Mouse (Mus musculus): ENCODE results near the gene Dgke. TPM values are rescaled to one million over a fixed set of nuclear protein-coding genes. Genes with fewer than 3 reads are reported as not detected.

Gene Dgke
- polyA plus RNA-seq, 1 experiment from 2014 or later: 5.5 TPM

DNA sequence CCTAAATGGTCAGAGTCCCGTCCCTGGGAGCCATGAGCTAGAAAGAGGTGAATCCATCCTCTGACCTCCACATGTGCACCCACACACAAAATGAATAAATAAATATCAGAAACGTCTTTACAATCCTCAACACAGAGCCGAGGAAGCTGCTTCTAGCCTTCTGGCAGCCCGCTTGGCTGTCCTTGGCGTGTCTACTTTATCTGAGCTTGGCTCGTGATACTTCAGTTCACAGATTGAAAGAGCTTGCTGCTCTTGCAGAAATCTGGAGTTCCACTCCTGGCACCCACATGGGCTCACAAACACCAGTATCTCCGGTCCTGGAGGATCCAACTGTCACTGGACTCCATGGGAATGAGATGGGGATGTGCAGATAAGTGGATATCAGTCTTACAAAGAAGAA lies 45.0 kb downstream of the Dgke start:
- H3K27me3 ChIP-seq (replicated peaks): no peaks in the 10 kb centered on the region
- H3K4me3 ChIP-seq: no peak overlapping the region
- H3K27ac ChIP-seq (replicated peaks): no peak overlapping the region; the same call in 1 of the 2 replicates
- no peak overlapping the region for H3K9ac ChIP-seq
- H3K4me1 ChIP-seq: peaks cover 54% of the 10 kb centered on the region
- no peaks in the 10 kb centered on the region for H3K9me3 ChIP-seq
- H3K36me3 ChIP-seq: peaks cover 30% of the 10 kb centered on the region
- H3K4me2 ChIP-seq: no peak overlapping the region
- WGBS: 52% methylated on average over 7 of the region's 7 CpGs
- ATAC-seq (ENCODE audit: extremely low read depth, insufficient number of reproducible peaks, low FRiP score, low TSS enrichment): no peak

DNA sequence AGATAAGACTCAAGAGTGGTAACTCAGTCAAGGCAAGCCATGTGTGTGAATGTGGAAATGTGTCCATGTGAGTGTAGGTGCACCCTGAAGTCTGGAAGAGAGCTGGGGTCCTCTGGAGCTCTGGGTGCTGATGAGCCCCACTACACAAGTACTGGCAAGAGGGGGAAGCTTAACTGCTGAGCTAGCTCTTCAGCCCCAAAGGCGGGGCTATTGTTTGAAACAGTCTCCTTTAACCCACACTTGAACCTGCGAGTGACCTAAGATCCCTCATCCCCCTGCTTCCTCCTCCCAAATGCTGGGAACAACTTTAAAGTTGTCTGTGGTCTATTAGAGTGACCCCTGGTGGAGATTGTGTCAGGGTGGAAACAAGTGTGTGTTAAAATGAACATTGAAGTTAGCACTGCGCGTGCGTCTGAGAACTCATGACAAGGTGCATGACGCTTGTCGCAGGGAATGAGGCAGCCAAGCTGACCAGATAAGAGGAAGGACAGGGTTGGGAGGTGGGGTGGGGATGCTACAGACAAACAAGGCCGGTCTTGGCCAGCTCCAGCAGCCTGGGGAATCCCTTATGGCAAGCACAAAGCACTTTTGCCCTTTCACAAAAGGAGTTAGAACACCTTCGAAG lies 45.9 kb downstream of the Dgke start:
- Histone ChIP-seq H3K27ac (replicated peaks) (no peak overlapping the region), H3K4me3 (no peak overlapping the region), H3K27me3 (replicated peaks) (no peaks in the 10 kb centered on the region), H3K9me3 (no peaks in the 10 kb centered on the region), H3K36me3 (peaks cover 39% of the 10 kb centered on the region), H3K4me1 (peaks cover 54% of the 10 kb centered on the region), H3K9ac (no peak overlapping the region), H3K4me2 (no peak overlapping the region)
- ATAC-seq (ENCODE audit: extremely low read depth, insufficient number of reproducible peaks, low FRiP score, low TSS enrichment): no peak
- 56% methylated on average over 9 of the region's 9 CpGs for WGBS

DNA sequence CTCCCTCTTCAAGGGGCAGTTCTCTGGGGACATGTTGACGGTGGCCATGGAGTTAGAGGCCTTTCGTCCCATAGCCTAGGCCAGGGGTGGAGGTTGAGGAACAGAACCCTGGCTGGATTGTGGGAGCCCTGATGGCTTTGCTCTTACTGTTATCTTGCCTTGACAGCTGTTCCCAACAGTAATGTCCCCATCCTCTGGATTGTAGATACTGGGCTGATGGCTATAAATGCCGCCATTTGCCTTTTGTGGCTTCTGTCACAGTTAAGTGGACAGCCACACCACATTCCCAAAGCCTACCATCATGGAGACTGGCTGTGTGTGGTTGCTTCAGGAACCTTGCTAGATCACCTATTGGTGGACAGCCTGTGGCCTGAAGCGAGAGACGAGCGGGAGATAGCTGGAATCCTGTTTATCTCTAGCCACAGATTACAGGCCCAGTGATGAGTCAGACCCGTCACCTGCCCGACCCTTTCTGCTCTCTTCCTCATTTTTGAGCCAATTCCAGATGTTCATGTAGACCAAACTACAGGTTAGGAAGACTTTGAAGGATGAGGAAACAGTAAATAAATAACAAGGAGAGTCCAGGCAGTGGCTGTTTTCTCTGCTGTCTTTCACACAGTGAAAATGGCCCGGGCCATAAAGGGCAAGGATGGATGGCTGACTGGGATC lies 49.0 kb downstream of the Dgke start:
- H3K4me3 ChIP-seq: no peak overlapping the region
- no peak overlapping the region for H3K27ac ChIP-seq (replicated peaks)
- H3K4me2 ChIP-seq: no peak overlapping the region
- ATAC-seq (ENCODE audit: extremely low read depth, insufficient number of reproducible peaks, low FRiP score, low TSS enrichment): no peak
- H3K4me1 ChIP-seq: peaks cover 30% of the 10 kb centered on the region
- no peaks in the 10 kb centered on the region for H3K27me3 ChIP-seq (replicated peaks)
- H3K9ac ChIP-seq: no peak overlapping the region
- no peaks in the 10 kb centered on the region for H3K9me3 ChIP-seq
- WGBS: 69% methylated on average over 9 of the region's 9 CpGs
- H3K36me3 ChIP-seq: peaks cover 71% of the 10 kb centered on the region

DNA sequence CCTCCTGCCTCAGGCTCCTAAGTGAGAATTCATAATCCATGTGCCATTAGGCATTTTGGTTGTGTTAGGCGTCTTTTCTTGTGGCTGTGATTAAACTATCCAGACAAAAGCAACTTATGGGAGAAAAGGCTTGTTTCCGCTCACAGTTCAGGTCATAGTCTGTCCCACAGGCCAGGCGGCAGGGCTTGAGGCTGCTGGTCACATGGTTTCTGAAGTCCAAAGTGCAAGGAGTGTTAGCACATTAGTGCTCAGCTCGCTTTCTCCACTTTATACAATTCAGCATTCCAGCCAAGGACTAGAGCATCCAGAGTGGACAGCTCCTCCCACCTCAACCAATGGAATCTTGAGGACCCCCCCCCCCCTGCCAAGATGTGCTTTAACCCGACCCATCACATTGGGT lies 54.4 kb downstream of the Dgke start:
- WGBS: 88% methylated on average over 5 of the region's 5 CpGs
- H3K4me2 ChIP-seq: no peak overlapping the region
- no peak overlapping the region for H3K27ac ChIP-seq (replicated peaks)
- H3K4me3 ChIP-seq: no peak overlapping the region
- H3K27me3 ChIP-seq (replicated peaks): no peaks in the 10 kb centered on the region
- no peak overlapping the region for H3K9ac ChIP-seq
- ATAC-seq (ENCODE audit: extremely low read depth, insufficient number of reproducible peaks, low FRiP score, low TSS enrichment): no peak
- H3K9me3 ChIP-seq: no peaks in the 10 kb centered on the region
- peaks cover 95% of the 10 kb centered on the region for H3K36me3 ChIP-seq
- H3K4me1 ChIP-seq: no peaks in the 10 kb centered on the region

DNA sequence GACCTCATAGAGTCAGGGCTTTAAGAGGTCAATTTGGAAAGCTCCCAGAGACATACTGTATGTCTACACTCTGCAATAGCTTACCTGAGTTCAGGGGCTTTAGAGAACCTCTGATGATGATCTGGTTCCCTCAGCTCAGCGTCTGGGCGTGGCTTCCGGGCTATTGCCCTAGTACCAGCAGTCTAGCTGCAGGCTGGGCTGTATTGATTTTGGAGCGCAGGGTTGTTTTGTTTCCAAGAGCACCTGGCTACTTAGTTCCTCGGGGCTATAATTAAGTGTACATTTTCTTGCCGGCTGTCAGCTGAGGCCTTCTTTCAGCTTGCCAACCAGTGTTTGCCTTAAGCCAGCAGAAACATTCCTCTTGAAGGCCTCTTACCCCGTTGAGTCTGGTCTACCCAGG lies 57.2 kb downstream of the Dgke start:
- no peak for ATAC-seq (ENCODE audit: extremely low read depth, insufficient number of reproducible peaks, low FRiP score, low TSS enrichment)
- Histone ChIP-seq H3K9me3 (no peaks in the 10 kb centered on the region), H3K27ac (replicated peaks) (no peak overlapping the region), H3K27me3 (replicated peaks) (no peaks in the 10 kb centered on the region), H3K36me3 (peaks cover 91% of the 10 kb centered on the region), H3K4me2 (no peak overlapping the region), H3K4me3 (no peak overlapping the region), H3K4me1 (no peaks in the 10 kb centered on the region), H3K9ac (no peak overlapping the region)
- WGBS: 85% methylated on average over 7 of the region's 7 CpGs

DNA sequence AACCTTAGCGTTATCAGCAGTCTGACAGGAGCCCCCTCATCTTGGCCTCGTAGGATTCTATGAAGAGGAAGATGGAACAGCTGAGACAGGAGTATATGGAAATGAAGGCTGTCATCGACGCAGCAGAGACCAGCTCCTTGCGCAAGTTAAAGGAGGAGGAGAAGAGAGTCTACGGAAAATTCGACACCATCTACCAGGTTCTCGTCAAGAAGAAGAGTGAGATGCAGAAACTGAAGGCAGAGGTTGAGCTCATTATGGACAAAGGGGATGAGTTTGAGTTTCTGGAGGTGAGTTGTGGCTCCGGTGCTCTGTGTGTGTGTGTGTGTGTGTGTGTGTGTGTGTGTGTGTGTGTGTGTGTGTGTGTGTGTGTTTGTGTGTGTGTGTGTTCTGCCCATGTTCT lies 57.6 kb downstream of the Dgke start:
- Histone ChIP-seq H3K9me3 (no peaks in the 10 kb centered on the region), H3K4me2 (no peak overlapping the region), H3K4me1 (peaks cover under 1% of the 10 kb centered on the region), H3K27me3 (replicated peaks) (no peaks in the 10 kb centered on the region), H3K27ac (replicated peaks) (no peak overlapping the region), H3K36me3 (peaks cover 87% of the 10 kb centered on the region), H3K4me3 (no peak overlapping the region), H3K9ac (no peak overlapping the region)
- no peak for ATAC-seq (ENCODE audit: extremely low read depth, insufficient number of reproducible peaks, low FRiP score, low TSS enrichment)
- 79% methylated on average over 9 of the region's 9 CpGs for WGBS

DNA sequence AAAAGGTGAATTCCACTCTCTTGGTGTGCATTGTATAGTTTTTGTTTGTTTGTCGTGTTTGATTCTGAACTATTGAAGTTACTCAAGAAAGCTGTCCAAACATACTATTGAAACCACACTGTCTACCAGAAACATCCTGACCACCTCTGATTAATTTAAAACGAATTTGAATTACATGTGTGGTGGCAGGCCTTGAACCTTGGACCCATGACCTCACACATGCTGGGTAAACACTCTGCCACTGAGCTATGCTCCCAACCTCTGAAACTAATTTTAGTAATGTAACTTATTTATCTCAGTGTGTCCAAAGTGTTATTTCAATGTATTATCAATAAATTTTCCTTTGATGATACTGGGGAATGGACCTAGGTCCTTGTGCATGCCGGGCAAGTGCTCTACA lies 59.1 kb downstream of the Dgke start:
- peaks cover 72% of the 10 kb centered on the region for H3K36me3 ChIP-seq
- WGBS: 92% methylated on average over 3 of the region's 3 CpGs
- no peak for ATAC-seq (ENCODE audit: extremely low read depth, insufficient number of reproducible peaks, low FRiP score, low TSS enrichment)

DNA sequence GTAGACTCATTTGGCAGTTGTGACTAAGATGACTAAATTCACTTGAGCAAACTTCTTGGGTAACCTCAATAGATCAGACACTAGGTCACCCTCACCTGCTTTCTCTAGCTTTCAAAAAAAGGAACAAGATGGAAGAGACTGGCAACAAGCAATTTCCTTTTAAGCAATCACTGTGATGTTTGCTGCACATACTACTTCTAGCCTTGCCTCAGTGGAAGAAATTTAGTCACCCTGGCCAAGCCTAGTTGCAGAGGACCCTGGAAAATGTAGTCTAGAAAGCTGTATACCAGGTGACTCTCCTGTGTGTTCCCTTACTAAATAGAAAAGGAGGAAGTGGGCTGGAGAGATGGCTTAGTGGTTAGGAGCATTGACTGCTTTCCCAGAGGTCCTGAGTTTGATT lies 60.2 kb downstream of the Dgke start:
- H3K27me3 ChIP-seq (replicated peaks): no peaks in the 10 kb centered on the region
- H3K9me3 ChIP-seq: no peaks in the 10 kb centered on the region
- peaks cover 25% of the 10 kb centered on the region for H3K4me1 ChIP-seq
- peaks cover 60% of the 10 kb centered on the region for H3K36me3 ChIP-seq
- H3K27ac ChIP-seq (replicated peaks): no peak overlapping the region
- H3K4me2 ChIP-seq: no peak overlapping the region
- no peak overlapping the region for H3K4me3 ChIP-seq
- no peak overlapping the region for H3K9ac ChIP-seq
- ATAC-seq (ENCODE audit: extremely low read depth, insufficient number of reproducible peaks, low FRiP score, low TSS enrichment): no peak

More for the DNA sequence above, 59.1 kb downstream of the Dgke start:
- Histone ChIP-seq H3K9ac (no peak overlapping the region), H3K27ac (replicated peaks) (no peak overlapping the region), H3K4me3 (no peak overlapping the region), H3K9me3 (no peaks in the 10 kb centered on the region), H3K4me2 (no peak overlapping the region), H3K27me3 (replicated peaks) (no peaks in the 10 kb centered on the region), H3K4me1 (peaks cover 16% of the 10 kb centered on the region)

DNA sequence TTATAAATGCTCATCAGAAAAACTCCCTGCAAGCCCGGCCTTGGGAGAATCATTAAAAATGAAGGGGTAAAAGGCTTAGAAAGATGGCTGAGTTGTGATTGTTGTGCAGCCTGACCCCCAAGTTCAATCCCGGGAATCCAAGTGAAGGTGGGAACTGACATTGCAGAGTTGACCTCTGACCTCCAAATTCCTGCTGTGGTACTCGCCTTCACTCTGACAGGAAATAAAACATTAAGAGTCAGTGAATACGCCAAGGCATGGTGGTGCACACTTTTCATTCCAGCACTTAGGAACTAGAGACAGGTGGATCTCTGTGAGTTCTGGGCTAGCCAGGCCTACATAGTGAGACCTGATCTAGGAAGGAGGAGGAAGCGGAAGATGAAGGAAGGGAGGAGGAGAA lies 61.2 kb downstream of the Dgke start:
- WGBS: 72% methylated on average over 5 of the region's 5 CpGs
- H3K27ac ChIP-seq (replicated peaks): no peak overlapping the region
- no peak overlapping the region for H3K4me3 ChIP-seq
- H3K9me3 ChIP-seq: no peaks in the 10 kb centered on the region
- no peak for ATAC-seq (ENCODE audit: extremely low read depth, insufficient number of reproducible peaks, low FRiP score, low TSS enrichment)
- peaks cover 33% of the 10 kb centered on the region for H3K4me1 ChIP-seq
- peaks cover 51% of the 10 kb centered on the region for H3K36me3 ChIP-seq
- H3K9ac ChIP-seq: no peak overlapping the region
- H3K27me3 ChIP-seq (replicated peaks): no peaks in the 10 kb centered on the region
- no peak overlapping the region for H3K4me2 ChIP-seq

DNA sequence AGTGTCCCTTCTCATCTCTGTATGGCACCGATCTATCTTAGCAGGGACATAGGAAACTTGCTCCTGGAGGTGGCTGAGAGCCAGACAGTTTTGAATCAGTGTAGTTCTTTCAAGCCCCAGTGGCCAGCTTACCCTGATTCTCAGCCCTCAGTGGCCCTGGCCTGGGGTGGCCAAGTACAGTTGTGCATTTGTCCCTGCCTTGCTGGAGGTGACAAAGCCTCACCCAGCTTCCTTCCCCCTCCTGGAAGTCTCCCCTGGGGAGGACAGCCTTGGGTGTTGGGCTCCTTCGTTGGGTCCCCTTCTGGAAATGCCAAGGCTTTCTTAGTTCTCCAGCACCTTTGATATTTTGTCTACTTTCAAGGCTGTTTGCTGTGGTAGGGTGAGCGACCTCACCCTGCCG lies 62.9 kb downstream of the Dgke start:
- H3K9me3 ChIP-seq: no peaks in the 10 kb centered on the region
- 74% methylated on average over 4 of the region's 4 CpGs for WGBS
- peaks cover 46% of the 10 kb centered on the region for H3K4me1 ChIP-seq
- H3K27ac ChIP-seq (replicated peaks): no peak overlapping the region
- peak overlapping the region; percentile 55 for H3K4me2 ChIP-seq
- H3K27me3 ChIP-seq (replicated peaks): no peaks in the 10 kb centered on the region
- no peak overlapping the region for H3K4me3 ChIP-seq
- ATAC-seq (ENCODE audit: extremely low read depth, insufficient number of reproducible peaks, low FRiP score, low TSS enrichment): no peak
- H3K9ac ChIP-seq: 0 out of 2 replicates have a peak overlapping the region, but pooled peaks have one; percentile 20
- peaks cover 33% of the 10 kb centered on the region for H3K36me3 ChIP-seq

DNA sequence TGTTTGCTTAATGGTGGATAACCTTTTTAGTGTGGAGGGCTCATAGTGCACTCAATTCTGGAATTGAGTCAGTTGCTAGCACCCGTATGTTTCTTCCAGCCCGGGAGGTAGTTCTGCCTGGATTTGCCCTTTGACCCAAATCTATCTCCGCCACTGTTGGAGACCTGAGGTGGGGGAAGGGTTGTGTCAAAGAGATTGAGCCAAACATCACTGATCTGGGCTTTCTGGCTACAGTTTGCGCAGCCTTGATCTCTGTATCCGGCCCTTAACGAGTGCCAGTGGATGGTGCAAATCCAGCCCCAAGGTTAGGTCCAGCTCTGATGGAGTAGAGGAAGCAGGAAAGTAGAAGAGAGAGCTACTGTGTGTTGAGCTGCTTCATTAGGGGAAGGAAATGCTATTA lies 63.6 kb downstream of the Dgke start:
- WGBS: 50% methylated on average over 6 of the region's 6 CpGs
- H3K4me3 ChIP-seq: peak overlapping the region; percentile 14
- H3K36me3 ChIP-seq: peaks cover 27% of the 10 kb centered on the region
- peak overlapping the region; percentile 55 for H3K4me2 ChIP-seq
- H3K4me1 ChIP-seq: peaks cover 48% of the 10 kb centered on the region
- H3K9ac ChIP-seq: peak overlapping the region; percentile 52; the same call in 1 of the 2 replicates
- H3K9me3 ChIP-seq: no peaks in the 10 kb centered on the region
- ATAC-seq (ENCODE audit: extremely low read depth, insufficient number of reproducible peaks, low FRiP score, low TSS enrichment): no peak
- no peaks in the 10 kb centered on the region for H3K27me3 ChIP-seq (replicated peaks)
- H3K27ac ChIP-seq (replicated peaks): no peak overlapping the region

DNA sequence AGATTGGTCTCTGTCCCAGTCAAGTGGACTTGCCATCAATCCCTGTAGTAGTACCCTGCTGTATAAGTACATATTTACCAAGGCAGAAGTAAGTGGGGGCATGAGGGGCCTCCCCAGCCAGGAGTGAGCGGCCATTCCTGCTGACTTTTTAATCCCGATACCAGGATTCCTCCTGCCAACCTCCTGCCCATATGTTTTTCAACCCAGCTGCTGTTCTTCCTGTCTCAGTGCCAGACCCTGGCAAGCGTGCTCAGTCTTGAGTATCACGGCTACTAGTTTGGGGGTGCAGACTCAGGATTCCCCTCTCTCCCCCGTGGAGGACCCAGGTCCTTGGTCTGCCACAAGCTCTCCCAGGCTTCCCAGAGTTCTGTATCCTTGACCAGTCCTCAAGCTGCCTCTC lies 64.0 kb downstream of the Dgke start:
- no peak for ATAC-seq (ENCODE audit: extremely low read depth, insufficient number of reproducible peaks, low FRiP score, low TSS enrichment)
- 77% methylated on average over 5 of the region's 5 CpGs for WGBS
- Histone ChIP-seq H3K27ac (replicated peaks) (no peak overlapping the region), H3K4me2 (peak overlapping the region; percentile 55), H3K27me3 (replicated peaks) (no peaks in the 10 kb centered on the region), H3K36me3 (peaks cover 26% of the 10 kb centered on the region), H3K4me1 (peaks cover 48% of the 10 kb centered on the region), H3K4me3 (peak overlapping the region; percentile 14), H3K9me3 (no peaks in the 10 kb centered on the region), H3K9ac (peak overlapping the region; percentile 52; the same call in 1 of the 2 replicates)

Measured in heart, embryonic 13.5 days (tissue).